18 mouse cellular contexts compared by ENCODE assay signal in the genomic region with DNA sequence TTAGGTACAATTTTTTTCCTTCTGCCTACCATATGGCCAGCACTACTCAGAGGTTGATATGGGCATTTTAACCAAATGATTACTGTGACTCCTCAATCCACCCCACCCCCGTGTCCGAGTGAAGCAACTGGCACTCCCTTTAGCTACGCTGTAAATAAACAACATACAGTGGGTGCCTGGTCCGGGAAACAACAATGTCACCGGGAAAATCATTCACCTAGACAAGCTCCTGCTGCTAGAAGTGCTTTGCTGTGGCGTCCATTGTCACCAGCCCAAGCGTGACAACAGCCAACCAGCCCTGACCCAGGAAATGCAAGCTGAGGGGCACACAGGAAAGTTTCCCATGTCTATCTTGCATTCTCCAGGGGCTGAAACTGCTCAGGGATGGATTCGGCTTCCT.
A peak's percentile ranks its signal among the peaks of the same experiment; 100 is the strongest.
DNase-seq lines count a peak whose midpoint lies in the region; ATAC-seq and TF ChIP-seq lines count a peak whose summit lies in the region.
"Had no signal": no experiment of that assay in that cellular context is flagged by ENCODE, and none has a peak within 500 bp of the region (broad histone marks: within the 10 kb centered on the region; RNA-seq: fewer than 3 reads in every experiment).

No protein-coding gene starts in this region.

- H3K27me3 ChIP-seq in kidney, adult 2 months (replicated peaks; ENCODE audit: control insufficient read depth, insufficient read depth, low read length): no peaks in the 10 kb centered on the region
- H3K27me3 ChIP-seq in kidney, postnatal 0 days (ENCODE audit: insufficient read depth, low read length): no peaks in the 10 kb centered on the region
- no peaks in the 10 kb centered on the region for H3K27me3 ChIP-seq in liver, embryonic 16.5 days (ENCODE audit: control insufficient read depth, insufficient read depth, low read depth, low read length)
- H3K27me3 ChIP-seq: embryonic facial prominence, embryonic 12.5 days had no signal

- H3K9ac ChIP-seq in kidney, postnatal 0 days (ENCODE audit: low read depth, low read length): no peak overlapping the region
- peak overlapping the region; percentile 45; the same call in 1 of the 2 replicates for H3K9ac ChIP-seq in liver, embryonic 16.5 days (ENCODE audit: low read depth, low read length)
- H3K9ac ChIP-seq: embryonic facial prominence, embryonic 12.5 days; forebrain, postnatal 0 days; lung, embryonic 14.5 days had no signal

- H3K9me3 ChIP-seq in kidney, postnatal 0 days (replicated peaks; ENCODE audit: low read length): no peaks in the 10 kb centered on the region
- no peaks in the 10 kb centered on the region for H3K9me3 ChIP-seq in liver, embryonic 16.5 days (replicated peaks; ENCODE audit: control insufficient read depth, low read length)
- H3K9me3 ChIP-seq: embryonic facial prominence, embryonic 12.5 days had no signal

- intact Hi-C loops in heart, postnatal 36 days (cut with DNase I): loop anchor here (2.0 to 5.0 kb wide), 3 partner anchors 25 to 65 kb away; no protein-coding TSS in a partner anchor

- TF ChIP-seq CTCF in kidney, adult 2 months (conservative IDR thresholded peaks at IDR 0.05; ENCODE audit: insufficient read depth, insufficient read length, low read depth, low read length): no peak
- no peak for TF ChIP-seq CTCF in kidney, postnatal 0 days (IDR thresholded peaks at IDR 0.05; ENCODE audit: low read depth)

- peak; percentile 55; the same call in 1 of the 2 replicates for ATAC-seq in kidney, postnatal 0 days (replicated peaks; ENCODE audit: low FRiP score, low read depth)
- no peak for ATAC-seq in liver, embryonic 16.5 days (ENCODE audit: low read depth)
- ATAC-seq: forebrain, postnatal 0 days; hindbrain, embryonic 16.5 days had no signal

- 51% methylated on average over 8 of the region's 8 CpGs for WGBS in kidney, adult 2 months
- WGBS in kidney, postnatal 0 days: 39% methylated on average over 8 of the region's 8 CpGs
- WGBS in liver, embryonic 16.5 days (ENCODE audit: insufficient replicate concordance): 59% methylated on average over 8 of the region's 8 CpGs

- no peak for TF ChIP-seq POLR2A in kidney, adult 2 months (IDR thresholded peaks at IDR 0.05; ENCODE audit: low read depth, low read length)

- no peaks in the 10 kb centered on the region for H3K36me3 ChIP-seq in kidney, adult 2 months (ENCODE audit: control insufficient read depth, insufficient read depth, low read length)
- no peaks in the 10 kb centered on the region for H3K36me3 ChIP-seq in kidney, postnatal 0 days (ENCODE audit: insufficient read depth, low read length)
- no peaks in the 10 kb centered on the region for H3K36me3 ChIP-seq in liver, embryonic 16.5 days (ENCODE audit: control insufficient read depth, insufficient read depth)
- H3K36me3 ChIP-seq: embryonic facial prominence, embryonic 12.5 days had no signal

- DNase-seq in kidney, adult 2 months: peak; percentile 52
- DNase-seq in kidney, adult 18-20 months: no peak
- peak; percentile 52 for DNase-seq in kidney, adult 9 months
- DNase-seq in kidney, postnatal 0 days (ENCODE audit: low spot score): no peak
- no peak for DNase-seq in right cerebral cortex, postnatal 25 days
- DNase-seq in heart, postnatal 36 days: no peak
- DNase-seq: adrenal gland, adult 2 months; cerebellum, adult 8-10 months; forebrain, postnatal 0 days; gastrocnemius, adult 2 months; heart, postnatal 4 days; lung, embryonic 14.5 days; lung, postnatal 36 days had no signal

- H3K27ac ChIP-seq in kidney, adult 2 months (ENCODE audit: insufficient read depth, low read depth, low read length): no peak overlapping the region
- H3K27ac ChIP-seq in kidney, postnatal 0 days: peak overlapping the region; percentile 6; the same call in 1 of the 2 replicates
- peak overlapping the region; percentile 77 for H3K27ac ChIP-seq in liver, embryonic 16.5 days (ENCODE audit: low read length)
- H3K27ac ChIP-seq: embryonic facial prominence, embryonic 12.5 days; gastrocnemius, adult 2 months; stomach, postnatal 0 days had no signal

- no peak overlapping the region for H3K4me3 ChIP-seq in kidney, adult 2 months (ENCODE audit: insufficient read depth, low read depth, low read length)
- H3K4me3 ChIP-seq in kidney, postnatal 0 days (replicated peaks; ENCODE audit: low read depth, low read length): no peak overlapping the region
- no peak overlapping the region for H3K4me3 ChIP-seq in liver, embryonic 16.5 days (ENCODE audit: low read depth, low read length)
- H3K4me3 ChIP-seq: embryonic facial prominence, embryonic 12.5 days; erythroblast, embryonic 14.5 days; gastrocnemius, adult 2 months had no signal

- peaks cover 8% of the 10 kb centered on the region for H3K4me1 ChIP-seq in kidney, adult 2 months (ENCODE audit: control insufficient read depth, insufficient read depth, low read length)
- peaks cover 16% of the 10 kb centered on the region; the same call in 1 of the 2 replicates for H3K4me1 ChIP-seq in kidney, postnatal 0 days (replicated peaks; ENCODE audit: insufficient read depth, low read length)
- H3K4me1 ChIP-seq in liver, embryonic 16.5 days (ENCODE audit: control insufficient read depth, low read depth, low read length): peaks cover 40% of the 10 kb centered on the region

- no peak overlapping the region for H3K4me2 ChIP-seq in kidney, postnatal 0 days (ENCODE audit: low read length)
- H3K4me2 ChIP-seq in liver, embryonic 16.5 days (ENCODE audit: low read depth, low read length): no peak overlapping the region
- H3K4me2 ChIP-seq: embryonic facial prominence, embryonic 12.5 days; lung, embryonic 14.5 days had no signal

Comparison
In these comparisons a context has a peak if more than half of its experiments do, and no peak if none do; other contexts are left out.
1. DNase-seq: peak in kidney, adult 2 months (single experiment) and kidney, adult 9 months (single experiment); none in kidney, adult 18-20 months (single experiment), kidney, postnatal 0 days (single experiment), right cerebral cortex, postnatal 25 days (single experiment) and heart, postnatal 36 days (0 of 2).